8 mouse cellular contexts compared by ENCODE assay signal in genomic region chr7:24883896-24884692, GRCm38 (mm10). TPM values are rescaled to one million over a fixed set of nuclear protein-coding genes. Genes with fewer than 3 reads are reported as not detected.
DNase-seq lines count a peak whose midpoint lies in the region; ATAC-seq and TF ChIP-seq lines count a peak whose summit lies in the region.

Gene Rps19 (plus strand): TSS chr7:24884371.

- peaks cover 26% of the 10 kb centered on the region; the same call in 1 of the 2 replicates for H3K36me3 ChIP-seq in hindbrain, postnatal 0 days (ENCODE audit: insufficient read depth, low read length)

- intact Hi-C loops in gastrocnemius, adult 2 months (cut with DNase I) = loop anchor here (2.0 to 10.0 kb wide), 2 partner anchors 87 to 769 kb away; partner anchors contain the start of gene Zfp112
- intact Hi-C loops in left cerebral cortex, adult 2 months (cut with DNase I) = loop anchor here (1.0 to 10.0 kb wide), 6 partner anchors 20 to 287 kb away; partner anchors contain the start of genes Grik5, Rabac1 and Zfp574

- peak within 1 kb of the TSS; percentile 66 for H3K4me2 ChIP-seq in hindbrain, postnatal 0 days (ENCODE audit: low read depth, low read length)

- WGBS in hindbrain, postnatal 0 days = under 1% methylated on average over 55 of the region's 57 CpGs

- peak; percentile 78 for TF ChIP-seq CTCF in gastrocnemius, adult 2 months (IDR thresholded peaks at IDR 0.05)
- TF ChIP-seq CTCF in hindbrain, postnatal 0 days (IDR thresholded peaks at IDR 0.05; ENCODE audit: low read depth) = peak; percentile 59
- peak; percentile 70 for TF ChIP-seq CTCF in left cerebral cortex, adult 2 months (IDR thresholded peaks at IDR 0.05)

- H3K9me3 ChIP-seq in hindbrain, postnatal 0 days (ENCODE audit: low read length) = no peaks in the 10 kb centered on the region

- peak within 1 kb of the TSS; percentile 98 for H3K9ac ChIP-seq in hindbrain, postnatal 0 days (replicated peaks; ENCODE audit: low read length)

- peak within 1 kb of the TSS; percentile 94 for H3K4me3 ChIP-seq in gastrocnemius, adult 2 months
- peak within 1 kb of the TSS; percentile 82 for H3K4me3 ChIP-seq in hindbrain, postnatal 0 days (ENCODE audit: low read length)
- peak within 1 kb of the TSS; percentile 78 for H3K4me3 ChIP-seq in left cerebral cortex, adult 2 months

- peak; percentile 87 for ATAC-seq in common myeloid progenitor, adult 5-6 weeks (replicated peaks; ENCODE audit: low read depth, poor library complexity, severe bottlenecking)
- ATAC-seq in hindbrain, postnatal 0 days = peak; percentile 95
- peak; percentile 92 for ATAC-seq in megakaryocyte, adult 5-6 weeks (ENCODE audit: poor library complexity, severe bottlenecking)

- no peaks in the 10 kb centered on the region for H3K27me3 ChIP-seq in hindbrain, postnatal 0 days (ENCODE audit: insufficient read depth, low read length)

- peak within 1 kb of the TSS; percentile 96 for H3K27ac ChIP-seq in gastrocnemius, adult 2 months
- peak within 1 kb of the TSS; percentile 85 for H3K27ac ChIP-seq in hindbrain, postnatal 0 days
- peak within 1 kb of the TSS; percentile 80 for H3K27ac ChIP-seq in left cerebral cortex, adult 2 months

- H3K4me1 ChIP-seq in hindbrain, postnatal 0 days (ENCODE audit: insufficient read depth, low read length) = peaks cover 15% of the 10 kb centered on the region

- DNase-seq in ZHBTc4 (ENCODE audit: low read depth, low spot score) = peak; percentile 99
- peak; percentile 99 for DNase-seq in gastrocnemius, adult 2 months
- DNase-seq in hindbrain, postnatal 0 days (ENCODE audit: low spot score) = peak; percentile 100
- peak; percentile 96 to 97 for DNase-seq in left cerebral cortex, adult 2 months (ENCODE audit: extremely low spot score in 1 of 2, low spot score in 2 of 2)
- DNase-seq in right cerebral cortex, adult 2 months (ENCODE audit: low spot score in 2 of 2) = peak; percentile 97
- DNase-seq in urinary bladder, postnatal 14 days (ENCODE audit: low spot score) = peak; percentile 99

RNA-seq across cellular contexts. Expression of gene Rps19, which starts in this region (rescaled TPM):
- 1,538 and 1,683 TPM in 2 replicates for total RNA-seq in common myeloid progenitor, adult 5-6 weeks (2017)
- total RNA-seq in gastrocnemius, adult 2 months (2021) = 100 to 1,000 TPM; 326 to 419 TPM
- 483 and 611 TPM in 2 replicates for total RNA-seq in hindbrain, postnatal 0 days (2014; rRNA removed)
- polyA plus RNA-seq in hindbrain, postnatal 0 days (2015; fragmentation: Nextera tagmentation; extraction: Ambion mirVana) = 1,228 and 1,333 TPM in 2 replicates
- 100 to 1,000 TPM; 488 to 501 TPM for total RNA-seq in left cerebral cortex, adult 2 months (2021)
- total RNA-seq in megakaryocyte, adult 5-6 weeks (2015) = 1,493 and 1,909 TPM in 2 replicates
- total RNA-seq in megakaryocyte, adult 5-6 weeks (2017) = 575 and 756 TPM in 2 replicates

Comparison
In these comparisons a context has a peak if more than half of its experiments do, and no peak if none do; other contexts are left out.
1. Peak in every context shown above with its lines: DNase-seq, ATAC-seq, H3K4me3 ChIP-seq and H3K27ac ChIP-seq.